ENCODE assay signal across 7 mouse cellular contexts in the genomic region with DNA sequence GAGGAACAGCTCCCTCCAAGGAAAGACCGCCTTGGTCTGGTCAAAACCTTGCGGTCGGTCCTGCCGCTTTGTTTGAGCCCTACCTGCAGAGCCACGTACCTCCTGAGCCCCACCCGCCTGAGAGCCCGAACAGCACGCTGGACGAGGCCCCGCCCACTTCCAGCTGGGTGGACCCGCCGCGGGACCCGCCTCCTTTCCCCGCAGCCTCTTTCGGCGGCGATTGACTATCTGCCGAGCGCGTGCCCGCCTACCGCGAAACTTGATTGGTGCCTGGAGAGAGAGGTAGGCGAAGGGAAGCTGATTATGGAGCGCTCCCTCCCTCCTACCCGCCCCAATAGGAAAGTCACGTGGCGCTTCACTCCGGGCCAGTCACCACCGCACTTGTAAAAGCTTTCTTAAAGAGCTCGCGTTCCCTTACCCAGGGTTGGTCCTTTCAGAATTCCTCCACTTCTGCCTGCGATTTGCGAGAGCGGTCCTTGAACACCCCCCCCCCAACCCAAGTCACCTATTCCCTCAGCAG. TPM values are rescaled to one million over a fixed set of nuclear protein-coding genes. Genes with fewer than 3 reads are reported as not detected.
A peak's percentile ranks its signal among the peaks of the same experiment; 100 is the strongest.
DNase-seq lines count a peak whose midpoint lies in the region; ATAC-seq lines count a peak whose summit lies in the region.

No protein-coding gene starts in this region.

- peak; percentile 98 for DNase-seq in adrenal gland, postnatal 25 days
- peak; percentile 100 for DNase-seq in heart, adult 11 months
- peak; percentile 99 for DNase-seq in kidney, adult 18-20 months
- DNase-seq in limb, embryonic 11.5 days (ENCODE audit: low spot score): peak; percentile 99
- peak; percentile 97 for DNase-seq in midbrain, embryonic 14.5 days
- DNase-seq in spleen, adult 18-20 months: peak; percentile 97 to 98

- H3K4me2 ChIP-seq in embryonic facial prominence, embryonic 12.5 days (replicated peaks): peak overlapping the region; percentile 88
- peak overlapping the region; percentile 87 for H3K4me2 ChIP-seq in limb, embryonic 11.5 days (ENCODE audit: low read depth, severe bottlenecking)
- peak overlapping the region; percentile 95 for H3K4me2 ChIP-seq in midbrain, embryonic 14.5 days (ENCODE audit: low read length)

- H3K27ac ChIP-seq in embryonic facial prominence, embryonic 12.5 days: peak overlapping the region; percentile 99
- peak overlapping the region; percentile 98 for H3K27ac ChIP-seq in limb, embryonic 11.5 days (replicated peaks; ENCODE audit: low read depth, low read length)
- peak overlapping the region; percentile 97 for H3K27ac ChIP-seq in midbrain, embryonic 14.5 days (replicated peaks; ENCODE audit: low read depth, low read length)

- ATAC-seq in embryonic facial prominence, embryonic 12.5 days (ENCODE audit: insufficient number of reproducible peaks, insufficient read depth, low FRiP score, low TSS enrichment): peak; percentile 86
- ATAC-seq in limb, embryonic 11.5 days (ENCODE audit: insufficient number of reproducible peaks, low FRiP score, low TSS enrichment, low read depth): peak; percentile 88
- peak; percentile 92 for ATAC-seq in midbrain, embryonic 14.5 days (ENCODE audit: low FRiP score, low TSS enrichment)

- H3K4me1 ChIP-seq in embryonic facial prominence, embryonic 12.5 days: peaks cover 48% of the 10 kb centered on the region
- peaks cover 48% of the 10 kb centered on the region for H3K4me1 ChIP-seq in limb, embryonic 11.5 days (ENCODE audit: control insufficient read depth, insufficient read depth, low read length)
- H3K4me1 ChIP-seq in midbrain, embryonic 14.5 days (ENCODE audit: control insufficient read depth, insufficient read depth, low read length): peaks cover 23% of the 10 kb centered on the region

- no peaks in the 10 kb centered on the region for H3K27me3 ChIP-seq in embryonic facial prominence, embryonic 12.5 days
- H3K27me3 ChIP-seq in limb, embryonic 11.5 days (ENCODE audit: control insufficient read depth, insufficient read depth, low read length): no peaks in the 10 kb centered on the region
- H3K27me3 ChIP-seq in midbrain, embryonic 14.5 days (ENCODE audit: control insufficient read depth, insufficient read depth, low read length): no peaks in the 10 kb centered on the region

- H3K9ac ChIP-seq in embryonic facial prominence, embryonic 12.5 days: peak overlapping the region; percentile 98
- peak overlapping the region; percentile 97 for H3K9ac ChIP-seq in limb, embryonic 11.5 days (ENCODE audit: low read length)
- peak overlapping the region; percentile 88 for H3K9ac ChIP-seq in midbrain, embryonic 14.5 days (replicated peaks; ENCODE audit: low read length)

- H3K36me3 ChIP-seq in embryonic facial prominence, embryonic 12.5 days: peaks cover 23% of the 10 kb centered on the region
- peaks cover 12% of the 10 kb centered on the region for H3K36me3 ChIP-seq in limb, embryonic 11.5 days (ENCODE audit: control insufficient read depth, insufficient read depth, low read length)
- H3K36me3 ChIP-seq in midbrain, embryonic 14.5 days (ENCODE audit: control insufficient read depth, insufficient read depth, low read length): peaks cover 10% of the 10 kb centered on the region

- H3K4me3 ChIP-seq in embryonic facial prominence, embryonic 12.5 days: peak overlapping the region; percentile 95
- H3K4me3 ChIP-seq in limb, embryonic 11.5 days (ENCODE audit: low read depth, low read length): peak overlapping the region; percentile 81
- H3K4me3 ChIP-seq in midbrain, embryonic 14.5 days (replicated peaks; ENCODE audit: low read depth, low read length): peak overlapping the region; percentile 76

- under 1% methylated on average over 36 of the region's 36 CpGs for WGBS in embryonic facial prominence, embryonic 12.5 days
- WGBS in limb, embryonic 11.5 days: under 1% methylated on average over 36 of the region's 36 CpGs
- WGBS in midbrain, embryonic 14.5 days: under 1% methylated on average over 36 of the region's 36 CpGs

- no peaks in the 10 kb centered on the region for H3K9me3 ChIP-seq in embryonic facial prominence, embryonic 12.5 days
- H3K9me3 ChIP-seq in limb, embryonic 11.5 days (ENCODE audit: control insufficient read depth, low read length): no peaks in the 10 kb centered on the region
- H3K9me3 ChIP-seq in midbrain, embryonic 14.5 days (ENCODE audit: control insufficient read depth, low read length): no peaks in the 10 kb centered on the region

RNA-seq across cellular contexts. Expression of a gene that starts 0.8 kb away (rescaled TPM):
- total RNA-seq in adrenal gland, postnatal 25 days (2021): 16.7 and 20.6 TPM in 2 replicates
- 51.1 and 59.2 TPM in 2 replicates for polyA plus RNA-seq in embryonic facial prominence, embryonic 12.5 days (2016; fragmentation: Nextera tagmentation; extraction: Ambion mirVana)
- polyA plus RNA-seq in limb, embryonic 11.5 days (2014; fragmentation: Nextera tagmentation; extraction: Ambion mirVana): 63.4 and 67.4 TPM in 2 replicates
- 16.2 and 19.9 TPM in 2 replicates for polyA plus RNA-seq in midbrain, embryonic 14.5 days (2014; fragmentation: Nextera tagmentation; extraction: Ambion mirVana)

Comparison
In these comparisons a context has a peak if more than half of its experiments do, and no peak if none do; other contexts are left out.
1. Peak in every context shown above with its lines: DNase-seq, ATAC-seq, H3K4me3 ChIP-seq and H3K27ac ChIP-seq.